Mouse (Mus musculus): ENCODE results near the gene Rmnd5a. TPM values are rescaled to one million over a fixed set of nuclear protein-coding genes. Genes with fewer than 3 reads are reported as not detected.

The Rmnd5a gene
- polyA plus RNA-seq, 1 experiment from 2014 or later = 9.9 TPM

DNA sequence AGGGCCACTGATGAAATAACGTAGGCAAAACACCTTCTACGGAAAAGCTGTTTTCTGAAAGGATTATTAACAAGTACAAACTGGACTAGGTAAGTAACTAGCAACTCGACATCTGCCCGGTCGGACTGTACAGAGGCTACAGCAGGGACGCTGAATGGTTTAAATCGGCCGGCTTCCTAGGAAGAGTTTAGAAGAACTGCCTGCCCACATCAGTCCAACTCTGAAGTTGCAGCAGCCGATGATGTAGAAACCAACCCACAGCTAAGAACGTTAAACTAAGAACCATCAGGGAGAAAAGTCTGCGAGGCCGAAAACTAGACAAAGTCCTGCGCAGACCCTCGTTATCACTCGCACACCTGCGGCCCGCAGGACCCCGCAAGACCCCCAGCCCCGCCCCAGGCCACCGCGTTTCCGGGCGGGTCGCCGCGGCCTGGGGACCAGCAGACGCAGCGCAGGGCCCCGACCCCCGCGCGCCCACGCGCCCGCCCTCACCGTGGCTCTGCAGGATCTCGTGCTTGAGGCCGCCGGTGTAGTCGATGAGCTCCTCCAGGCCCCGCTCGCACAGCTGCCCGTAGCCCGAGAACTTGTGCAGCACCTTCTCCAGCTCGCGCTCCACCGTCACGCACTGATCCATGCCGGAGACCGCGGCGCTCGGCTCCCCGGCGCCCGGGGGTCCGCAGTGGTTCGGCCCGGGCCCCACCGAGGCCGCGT lies 776 bp downstream of the Rmnd5a start:
- Histone ChIP-seq H3K36me3 (no peaks in the 10 kb centered on the region), H3K9me3 (no peaks in the 10 kb centered on the region), H3K27me3 (no peaks in the 10 kb centered on the region), H3K4me3 (peak overlapping the region; percentile 97), H3K9ac (replicated peaks) (peak overlapping the region; percentile 91), H3K27ac (replicated peaks) (peak overlapping the region; percentile 97), H3K4me1 (peaks cover 37% of the 10 kb centered on the region), H3K4me2 (replicated peaks) (peak overlapping the region; percentile 65)
- ATAC-seq (replicated peaks) = peak; percentile 33
- under 1% methylated on average over 62 of the region's 62 CpGs for WGBS

DNA sequence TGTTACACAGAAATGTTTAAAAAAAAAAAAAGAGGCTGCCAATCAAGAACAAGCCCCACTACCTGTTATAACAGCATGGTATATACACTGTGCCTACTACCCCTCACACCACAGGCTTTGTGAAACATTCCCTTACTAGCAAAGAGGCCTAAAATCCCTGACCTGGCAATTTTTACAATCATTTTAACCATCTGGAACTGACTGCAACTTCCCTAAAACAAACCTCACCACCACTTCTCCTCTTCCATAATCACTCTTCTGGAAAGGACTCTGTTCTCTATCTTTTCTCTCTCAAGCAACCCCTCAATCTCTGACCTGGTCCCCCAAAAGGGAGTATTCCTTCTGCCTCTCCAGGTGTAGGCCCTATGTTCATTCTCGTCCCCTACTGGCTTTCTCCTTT lies 2.4 kb downstream of the Rmnd5a start:
- H3K9me3 ChIP-seq = no peaks in the 10 kb centered on the region
- H3K4me2 ChIP-seq (replicated peaks) = no peak overlapping the region
- H3K4me3 ChIP-seq = no peak overlapping the region
- WGBS = 50% methylated on average over 1 of the region's 1 CpGs
- H3K27ac ChIP-seq (replicated peaks) = no peak overlapping the region
- no peaks in the 10 kb centered on the region for H3K36me3 ChIP-seq
- no peak for ATAC-seq (replicated peaks)
- H3K4me1 ChIP-seq = peaks cover 37% of the 10 kb centered on the region
- H3K9ac ChIP-seq (replicated peaks) = no peak overlapping the region
- H3K27me3 ChIP-seq = no peaks in the 10 kb centered on the region

DNA sequence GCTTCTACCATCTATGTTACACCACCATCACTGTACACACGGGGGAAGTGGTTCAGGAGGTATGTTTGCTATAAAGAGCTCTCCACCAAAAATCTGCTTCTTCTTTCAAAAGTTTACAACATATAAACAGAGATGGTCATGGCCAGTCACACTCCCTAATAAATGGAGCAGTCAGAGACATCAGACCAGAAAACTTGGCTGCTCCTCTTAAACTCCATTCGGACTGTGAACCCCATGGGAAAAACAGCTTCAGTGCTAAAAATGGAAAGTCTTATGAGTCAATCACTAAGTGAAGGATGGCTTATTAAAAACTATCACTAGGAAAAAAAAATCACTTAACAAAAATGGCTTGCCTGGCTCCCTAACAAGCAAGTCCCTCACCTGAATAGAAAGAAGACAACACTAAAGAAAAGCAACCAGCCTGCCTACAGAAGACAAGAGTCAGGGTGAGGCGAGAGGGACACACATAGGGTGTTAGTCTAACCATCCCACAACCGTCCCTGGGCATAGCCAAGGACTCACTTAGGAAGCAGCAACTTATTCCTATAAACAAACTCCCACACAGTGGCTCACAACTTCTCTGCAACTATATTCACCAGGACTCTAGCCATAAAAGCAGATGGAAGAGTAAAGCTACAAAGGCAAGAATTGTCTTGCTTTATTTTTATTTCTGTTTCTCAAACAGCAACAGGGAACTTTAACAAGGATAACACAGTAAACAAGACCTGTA lies 12.3 kb downstream of the Rmnd5a start:
- ATAC-seq (replicated peaks) = no peak
- H3K9ac ChIP-seq (replicated peaks) = no peak overlapping the region
- no peaks in the 10 kb centered on the region for H3K9me3 ChIP-seq
- H3K4me3 ChIP-seq = no peak overlapping the region
- peaks cover 12% of the 10 kb centered on the region; the same call in 1 of the 2 replicates for H3K36me3 ChIP-seq
- H3K27ac ChIP-seq (replicated peaks) = no peak overlapping the region
- no peaks in the 10 kb centered on the region for H3K4me1 ChIP-seq
- H3K27me3 ChIP-seq = no peaks in the 10 kb centered on the region
- H3K4me2 ChIP-seq (replicated peaks) = no peak overlapping the region
- 91% methylated on average over 4 of the region's 4 CpGs for WGBS

DNA sequence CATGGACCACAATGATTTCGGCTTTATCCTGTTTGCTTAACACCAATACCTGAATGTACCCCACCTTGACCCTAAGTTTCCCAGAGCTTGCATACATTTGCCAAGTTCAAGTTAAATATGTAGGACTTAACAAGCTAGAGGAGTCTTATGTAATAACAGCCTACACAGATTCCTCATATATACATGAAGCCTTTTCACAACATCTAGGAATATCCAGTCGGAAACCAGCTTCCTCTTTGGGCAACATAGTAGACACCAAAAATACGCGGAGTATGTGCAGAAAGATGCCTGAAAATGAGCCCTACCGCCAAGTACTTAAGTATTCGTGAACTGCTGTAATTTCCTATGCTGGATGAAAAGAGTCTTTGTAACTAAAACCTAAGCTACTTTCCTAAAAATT lies 14.8 kb downstream of the Rmnd5a start:
- peaks cover 12% of the 10 kb centered on the region; the same call in 1 of the 2 replicates for H3K36me3 ChIP-seq
- H3K9me3 ChIP-seq = no peaks in the 10 kb centered on the region
- no peaks in the 10 kb centered on the region for H3K27me3 ChIP-seq
- 92% methylated on average over 6 of the region's 6 CpGs for WGBS
- H3K9ac ChIP-seq (replicated peaks) = no peak overlapping the region
- no peak for ATAC-seq (replicated peaks)
- no peak overlapping the region for H3K4me2 ChIP-seq (replicated peaks)
- H3K4me3 ChIP-seq = no peak overlapping the region
- no peaks in the 10 kb centered on the region for H3K4me1 ChIP-seq
- no peak overlapping the region for H3K27ac ChIP-seq (replicated peaks)

DNA sequence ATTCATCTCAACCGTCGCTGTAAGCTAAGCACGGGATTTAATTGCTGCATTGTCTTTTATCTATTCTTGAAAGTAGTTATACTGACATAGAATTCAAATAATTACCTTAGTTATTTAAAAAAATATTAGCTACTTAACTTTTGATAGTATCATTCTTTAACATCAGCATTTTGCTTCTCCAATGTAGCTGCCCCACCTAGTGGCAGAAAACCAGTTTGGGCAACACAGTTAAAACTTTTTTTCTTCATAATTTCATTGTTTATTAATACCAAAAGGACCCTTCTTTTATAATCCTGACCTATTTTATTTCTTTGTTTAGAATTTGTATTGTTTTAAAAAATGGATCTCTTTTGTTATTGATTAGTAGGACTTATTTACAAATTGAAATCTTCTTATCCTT lies 17.3 kb downstream of the Rmnd5a start:
- WGBS = 86% methylated on average over 3 of the region's 3 CpGs
- Histone ChIP-seq H3K36me3 (peaks cover 9% of the 10 kb centered on the region; the same call in 1 of the 2 replicates), H3K4me1 (no peaks in the 10 kb centered on the region), H3K9me3 (no peaks in the 10 kb centered on the region), H3K9ac (replicated peaks) (no peak overlapping the region), H3K4me3 (no peak overlapping the region), H3K27ac (replicated peaks) (no peak overlapping the region), H3K27me3 (no peaks in the 10 kb centered on the region), H3K4me2 (replicated peaks) (no peak overlapping the region)
- no peak for ATAC-seq (replicated peaks)

DNA sequence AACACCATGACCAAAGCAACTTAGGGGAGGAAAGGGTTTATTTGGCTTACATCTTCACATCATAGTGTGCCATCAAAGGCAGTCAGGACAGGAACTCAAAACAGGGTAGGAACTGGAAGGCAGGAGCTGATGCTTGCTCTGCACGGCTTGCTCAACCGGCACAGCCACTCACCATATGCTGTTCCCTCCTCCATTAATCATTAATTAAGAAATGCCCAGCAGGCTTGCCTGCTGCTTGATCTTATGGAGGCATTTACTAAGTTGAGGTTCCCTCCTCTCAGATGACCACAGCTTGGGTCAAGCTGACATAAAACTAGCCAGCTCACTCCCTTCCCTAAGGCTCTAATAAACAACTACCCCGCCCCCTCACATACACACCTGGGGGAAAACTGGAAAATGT lies 18.3 kb downstream of the Rmnd5a start:
- H3K4me3 ChIP-seq = no peak overlapping the region
- no peaks in the 10 kb centered on the region for H3K4me1 ChIP-seq
- no peak overlapping the region for H3K27ac ChIP-seq (replicated peaks)
- no peaks in the 10 kb centered on the region for H3K27me3 ChIP-seq
- peaks cover 6% of the 10 kb centered on the region; the same call in 1 of the 2 replicates for H3K36me3 ChIP-seq
- H3K9ac ChIP-seq (replicated peaks) = no peak overlapping the region
- no peaks in the 10 kb centered on the region for H3K9me3 ChIP-seq
- 79% methylated on average over 3 of the region's 3 CpGs for WGBS
- no peak for ATAC-seq (replicated peaks)
- H3K4me2 ChIP-seq (replicated peaks) = no peak overlapping the region

DNA sequence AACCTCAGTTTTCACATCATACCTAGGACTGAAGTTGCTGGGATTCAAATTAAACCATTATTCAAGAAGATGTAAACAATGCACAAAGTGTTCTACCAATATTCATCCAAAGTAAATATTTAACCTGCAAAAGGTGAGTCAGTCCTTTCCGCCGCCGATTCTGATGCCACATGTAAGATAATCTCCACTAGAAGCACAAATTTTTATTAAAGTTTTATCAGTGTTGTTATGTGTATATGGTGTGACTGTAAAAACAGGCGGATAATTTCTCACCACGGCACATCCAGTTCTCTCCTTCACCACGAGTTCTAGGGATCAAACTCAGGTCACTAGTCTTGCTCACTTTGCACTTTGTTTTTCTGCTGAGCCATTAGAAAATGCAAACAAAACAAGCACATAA lies 19.6 kb downstream of the Rmnd5a start:
- Histone ChIP-seq H3K4me3 (no peak overlapping the region), H3K27ac (replicated peaks) (no peak overlapping the region), H3K9me3 (no peaks in the 10 kb centered on the region), H3K9ac (replicated peaks) (no peak overlapping the region), H3K36me3 (peaks cover 6% of the 10 kb centered on the region; the same call in 1 of the 2 replicates), H3K4me1 (no peaks in the 10 kb centered on the region), H3K4me2 (replicated peaks) (no peak overlapping the region), H3K27me3 (no peaks in the 10 kb centered on the region)
- 92% methylated on average over 6 of the region's 6 CpGs for WGBS
- no peak for ATAC-seq (replicated peaks)

DNA sequence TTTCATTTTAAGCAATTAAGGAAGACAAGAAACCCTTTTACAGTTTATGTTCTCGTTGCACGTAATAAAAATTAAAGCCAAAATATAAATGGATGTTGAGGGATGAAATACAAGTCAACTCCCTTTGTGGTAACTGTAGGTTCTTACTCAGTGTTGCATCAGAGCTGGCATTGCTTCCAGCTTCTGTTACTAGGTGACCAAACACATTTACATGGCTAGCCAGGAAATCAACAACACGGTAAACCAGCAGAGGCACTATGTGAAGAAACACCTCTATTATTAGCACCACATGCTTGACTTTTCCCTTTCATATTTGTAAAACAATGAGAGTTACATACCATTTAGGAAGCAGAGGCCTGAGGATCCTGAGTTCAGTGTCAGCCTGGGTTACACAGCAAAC lies 21.6 kb downstream of the Rmnd5a start:
- no peak overlapping the region for H3K4me2 ChIP-seq (replicated peaks)
- peaks cover 6% of the 10 kb centered on the region; the same call in 1 of the 2 replicates for H3K36me3 ChIP-seq
- H3K27me3 ChIP-seq = no peaks in the 10 kb centered on the region
- no peaks in the 10 kb centered on the region for H3K9me3 ChIP-seq
- 91% methylated on average over 3 of the region's 3 CpGs for WGBS
- H3K27ac ChIP-seq (replicated peaks) = no peak overlapping the region
- no peak overlapping the region for H3K4me3 ChIP-seq
- 0 out of 2 replicates have a peak, but pooled peaks cover 3% of the 10 kb centered on the region for H3K4me1 ChIP-seq
- H3K9ac ChIP-seq (replicated peaks) = no peak overlapping the region
- no peak for ATAC-seq (replicated peaks)

DNA sequence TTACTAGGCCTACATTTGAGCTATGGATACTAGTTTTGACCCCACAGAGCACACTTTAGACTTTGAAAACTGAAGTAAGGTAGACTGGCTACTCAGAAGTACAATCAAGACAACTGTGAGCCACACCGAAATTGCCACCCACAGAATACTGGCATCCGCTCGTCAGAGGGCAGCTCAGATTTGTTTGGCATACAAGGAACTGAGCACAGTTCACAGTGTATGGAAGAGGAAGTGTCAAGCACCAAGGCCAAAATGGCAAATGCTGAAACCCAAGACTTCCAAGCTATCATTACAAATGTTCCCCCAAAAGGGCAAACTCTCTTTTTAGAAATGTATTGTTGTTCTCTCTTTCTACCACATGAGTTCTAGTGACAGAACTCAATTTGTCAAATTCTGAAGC lies 25.0 kb downstream of the Rmnd5a start:
- Histone ChIP-seq H3K36me3 (peaks cover 11% of the 10 kb centered on the region; the same call in 1 of the 2 replicates), H3K4me2 (replicated peaks) (no peak overlapping the region), H3K4me3 (no peak overlapping the region), H3K9ac (replicated peaks) (no peak overlapping the region), H3K4me1 (0 out of 2 replicates have a peak, but pooled peaks cover 3% of the 10 kb centered on the region), H3K27me3 (no peaks in the 10 kb centered on the region), H3K9me3 (no peaks in the 10 kb centered on the region), H3K27ac (replicated peaks) (no peak overlapping the region)
- no peak for ATAC-seq (replicated peaks)
- WGBS = 87% methylated on average over 3 of the region's 3 CpGs

DNA sequence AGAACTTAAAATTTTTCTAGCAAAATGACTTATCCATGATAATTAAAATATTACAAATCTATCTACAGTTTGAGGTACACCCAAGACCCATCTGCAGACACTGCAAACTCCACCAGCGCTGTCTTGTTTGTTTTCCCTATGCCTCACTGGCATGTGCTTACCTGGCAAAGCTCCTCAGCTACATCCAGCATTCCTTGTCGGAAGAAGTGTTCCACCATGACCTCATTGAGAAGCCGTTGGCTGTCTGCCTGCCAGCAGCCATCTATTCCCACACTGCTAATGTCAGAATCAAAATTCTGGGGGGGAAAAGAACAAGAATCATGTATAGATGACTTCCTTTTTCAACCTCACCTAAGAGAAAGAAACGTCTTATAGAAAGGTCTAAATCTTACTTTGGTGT lies 25.8 kb downstream of the Rmnd5a start:
- ATAC-seq (replicated peaks) = no peak
- H3K4me2 ChIP-seq (replicated peaks) = no peak overlapping the region
- H3K36me3 ChIP-seq = peaks cover 11% of the 10 kb centered on the region; the same call in 1 of the 2 replicates
- H3K9ac ChIP-seq (replicated peaks) = no peak overlapping the region
- 0 out of 2 replicates have a peak, but pooled peaks cover 3% of the 10 kb centered on the region for H3K4me1 ChIP-seq
- no peak overlapping the region for H3K27ac ChIP-seq (replicated peaks)
- no peaks in the 10 kb centered on the region for H3K9me3 ChIP-seq
- WGBS = 75% methylated on average over 4 of the region's 4 CpGs
- no peaks in the 10 kb centered on the region for H3K27me3 ChIP-seq
- H3K4me3 ChIP-seq = no peak overlapping the region

DNA sequence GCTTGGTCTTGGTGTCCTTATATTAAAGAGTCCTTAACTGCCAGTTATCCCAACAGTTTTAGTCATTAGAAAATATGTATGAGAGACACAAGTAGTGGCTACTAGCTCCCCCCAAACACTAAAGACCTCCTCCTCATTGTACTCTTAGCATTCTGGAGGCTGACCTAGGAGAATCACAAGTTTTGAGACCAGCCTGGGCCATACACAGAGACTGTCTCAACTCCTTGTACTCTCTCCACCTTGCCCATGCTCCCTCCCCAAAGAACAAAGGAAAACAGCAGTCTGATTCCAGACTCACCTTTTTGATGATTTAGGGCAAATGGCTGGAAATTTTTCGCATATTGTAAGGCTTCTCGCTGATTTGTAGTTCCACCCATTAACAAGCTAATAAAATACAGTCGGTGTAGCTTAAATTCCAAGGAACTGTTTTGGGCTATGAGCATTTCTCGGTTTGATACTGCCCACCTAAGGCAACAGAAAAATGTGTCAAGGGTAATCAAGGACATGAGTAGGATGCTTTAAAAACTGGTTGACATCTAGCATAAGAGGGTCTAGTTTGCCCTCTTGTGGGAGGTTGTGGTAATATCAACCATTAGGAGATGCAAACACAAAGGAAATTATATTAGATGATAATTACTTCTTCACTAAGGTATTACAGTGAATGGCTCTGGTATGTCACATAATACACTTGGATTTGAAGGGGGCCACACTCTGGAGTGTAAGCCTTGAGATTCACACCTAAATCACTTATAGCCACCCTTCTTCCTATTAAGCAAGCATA lies 41.4 kb downstream of the Rmnd5a start:
- Histone ChIP-seq H3K9ac (replicated peaks) (no peak overlapping the region), H3K4me3 (no peak overlapping the region), H3K36me3 (peaks cover 15% of the 10 kb centered on the region; the same call in 1 of the 2 replicates), H3K27ac (replicated peaks) (no peak overlapping the region), H3K4me1 (no peaks in the 10 kb centered on the region), H3K4me2 (replicated peaks) (no peak overlapping the region), H3K27me3 (no peaks in the 10 kb centered on the region), H3K9me3 (no peaks in the 10 kb centered on the region)
- ATAC-seq (replicated peaks) = peak; percentile 66; the same call in 1 of the 2 replicates
- 82% methylated on average over 4 of the region's 4 CpGs for WGBS

DNA sequence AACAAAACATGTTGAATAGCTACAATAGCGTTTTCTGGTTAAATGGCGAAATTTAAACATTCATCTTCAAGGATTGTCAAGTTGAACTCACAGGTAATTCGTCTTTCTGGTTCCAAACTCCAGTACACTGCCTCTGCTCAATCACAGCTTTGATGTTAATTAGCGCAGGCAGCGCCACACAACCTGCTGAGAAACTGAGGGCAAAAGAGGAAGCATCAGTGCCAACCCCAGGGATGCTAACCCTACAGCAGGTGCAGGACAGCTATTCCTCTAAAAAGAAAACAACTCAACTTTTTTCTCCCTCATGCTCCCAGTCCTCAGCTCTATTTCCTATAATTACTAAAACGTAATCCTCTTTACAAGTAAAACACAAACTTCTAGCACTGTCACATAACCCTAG lies 43.7 kb downstream of the Rmnd5a start:
- no peak overlapping the region for H3K27ac ChIP-seq (replicated peaks)
- WGBS = 89% methylated on average over 6 of the region's 6 CpGs
- ATAC-seq (replicated peaks) = no peak
- H3K9ac ChIP-seq (replicated peaks) = no peak overlapping the region
- H3K36me3 ChIP-seq = peaks cover 20% of the 10 kb centered on the region; the same call in 1 of the 2 replicates
- no peaks in the 10 kb centered on the region for H3K4me1 ChIP-seq
- H3K9me3 ChIP-seq = no peaks in the 10 kb centered on the region
- H3K27me3 ChIP-seq = no peaks in the 10 kb centered on the region
- H3K4me2 ChIP-seq (replicated peaks) = no peak overlapping the region
- no peak overlapping the region for H3K4me3 ChIP-seq
